Mouse (Mus musculus) CD8-positive naive resting alpha-beta T cell, adult 2 months (primary cell): ENCODE measurements around the gene Eif3c.
A peak's percentile ranks its signal among the peaks of the same experiment; 100 is the strongest.

Experiments
- DNase-seq, 2 experiments: peaks; one replicate each; pipeline ENCODE4 v3.0.0; 2022; ENCODE audit warnings: low read depth in 2 of 2, low spot score in 2 of 2

Gene Eif3c

GRCm38 (mm10) chr7:126556635-126557034, 9.6 kb downstream of the Eif3c start:
- no peak for DNase-seq

DNA sequence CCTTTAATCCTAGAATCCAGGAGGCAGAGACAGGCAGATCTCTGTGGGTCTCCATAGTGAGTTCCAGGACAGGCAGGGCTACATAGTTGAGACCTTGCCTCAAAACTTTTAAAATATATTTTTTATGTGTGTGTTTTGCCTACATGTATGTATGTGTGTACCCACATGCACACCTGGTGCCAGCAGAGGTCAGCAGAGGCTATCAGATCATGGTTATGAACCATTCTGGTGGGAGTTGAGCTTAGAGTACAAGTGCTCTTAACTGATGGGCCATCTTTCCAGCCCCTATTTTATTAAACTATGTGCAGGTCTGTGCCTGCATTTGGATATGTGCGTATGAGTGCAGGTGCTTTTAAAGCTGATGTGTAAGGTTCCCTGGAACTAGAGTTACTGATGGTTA, 11.4 kb downstream of the Eif3c start:
- DNase-seq: peak in 1 of 2 experiments; percentile 11

DNA sequence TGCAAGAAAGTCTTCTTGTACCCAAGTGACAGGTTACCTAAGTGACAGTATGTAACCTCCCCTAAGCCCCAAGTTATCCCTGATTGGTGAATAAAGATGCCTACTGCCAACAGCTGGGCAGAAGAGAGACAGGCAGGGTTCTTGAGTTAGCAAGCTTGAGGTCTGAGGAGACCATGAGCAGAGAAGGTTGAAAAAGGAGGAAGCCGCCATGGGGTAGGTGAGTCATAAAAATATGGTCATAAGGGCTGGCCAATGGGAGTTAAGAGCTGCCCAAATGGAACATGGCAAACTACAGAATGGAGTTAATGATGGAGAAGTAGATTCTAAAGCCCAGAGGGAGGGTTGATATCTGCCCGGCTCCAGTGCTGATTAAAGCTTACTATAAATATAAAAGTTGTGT, 20.6 kb downstream of the Eif3c start:
- DNase-seq: no peak

- no peak for DNase-seq
Measured at GRCm38 (mm10) chr7:126541661-126542060, 24.6 kb downstream of the Eif3c start.

DNA sequence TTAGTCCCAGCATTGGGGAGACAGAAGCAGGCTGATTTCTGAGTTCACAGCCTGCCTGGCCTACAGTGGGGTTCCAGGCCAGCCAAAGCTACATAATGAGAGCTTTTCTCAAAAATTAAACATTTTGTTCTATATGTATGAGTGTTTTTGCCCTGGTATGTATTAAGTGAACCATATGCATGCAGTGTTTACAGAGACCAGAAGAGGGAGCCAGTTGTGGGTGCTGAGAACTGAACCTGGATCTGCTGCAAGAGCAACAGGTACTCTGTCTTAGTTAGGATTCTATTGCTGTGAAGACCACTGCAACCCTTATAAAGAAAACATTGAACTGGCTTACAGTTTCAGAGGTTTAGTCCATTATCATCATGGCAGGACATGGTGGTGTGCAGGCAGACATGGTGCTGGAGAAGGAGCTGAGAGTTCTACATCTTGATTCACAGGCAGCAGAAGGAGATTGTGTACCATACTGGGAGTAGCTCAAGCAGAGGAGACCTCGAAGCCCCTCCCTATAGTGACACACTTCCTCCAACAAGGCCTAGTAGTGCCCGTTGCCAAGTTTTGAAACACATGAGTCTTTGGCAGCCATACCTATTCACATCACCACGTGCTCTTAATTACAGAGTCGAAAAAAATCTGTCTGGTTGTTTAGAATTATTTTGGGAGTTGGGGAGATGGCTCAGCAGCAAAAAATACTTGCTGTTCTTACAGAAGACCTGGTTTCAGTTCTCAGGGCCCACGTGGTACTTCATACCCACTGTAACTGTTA, 28.2 kb downstream of the Eif3c start:
- peak; percentile 14 to 47 for DNase-seq

GRCm38 (mm10) chr7:126536466-126536865, 29.7 kb downstream of the Eif3c start:
- DNase-seq: no peak

DNA sequence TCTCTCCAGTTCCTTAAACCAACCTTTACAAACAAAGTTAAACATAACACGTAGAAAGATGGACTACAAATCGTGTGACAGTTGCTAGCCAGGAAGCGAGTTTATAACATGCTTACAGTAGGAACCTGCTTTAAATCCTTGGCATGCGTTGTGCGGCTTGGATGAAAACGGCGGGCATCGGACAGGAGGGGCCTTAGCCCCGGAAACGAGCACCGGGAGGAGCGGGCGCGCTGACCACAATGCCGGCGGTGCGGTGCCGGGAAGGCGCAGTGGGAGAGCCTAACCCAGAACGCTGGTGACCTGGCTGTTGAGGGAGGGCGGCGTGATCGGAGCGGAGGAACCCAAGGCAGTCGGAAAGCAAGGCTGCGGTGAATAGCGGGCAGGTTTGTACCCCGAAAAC, 30.4 kb downstream of the Eif3c start:
- DNase-seq: no peak

DNA sequence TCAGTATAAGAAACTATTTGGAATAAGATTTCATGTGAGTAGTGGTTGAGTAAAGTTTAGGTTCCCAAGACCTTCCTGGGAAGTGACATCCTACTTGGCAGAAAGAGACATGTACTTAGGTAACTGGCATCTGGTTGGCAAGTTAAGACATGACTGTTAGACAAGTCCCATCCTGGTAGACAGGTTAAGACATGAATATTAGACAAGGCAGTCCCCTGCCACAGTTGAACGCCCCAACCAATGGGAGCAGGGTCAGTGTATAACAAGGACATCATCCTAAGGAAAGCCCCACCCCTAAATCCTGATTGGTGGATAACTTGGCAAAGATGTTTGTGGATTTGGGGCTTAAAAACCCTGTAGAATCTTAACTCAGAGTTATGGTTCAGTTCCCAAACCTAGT, 32.8 kb downstream of the Eif3c start:
- no peak for DNase-seq

DNA sequence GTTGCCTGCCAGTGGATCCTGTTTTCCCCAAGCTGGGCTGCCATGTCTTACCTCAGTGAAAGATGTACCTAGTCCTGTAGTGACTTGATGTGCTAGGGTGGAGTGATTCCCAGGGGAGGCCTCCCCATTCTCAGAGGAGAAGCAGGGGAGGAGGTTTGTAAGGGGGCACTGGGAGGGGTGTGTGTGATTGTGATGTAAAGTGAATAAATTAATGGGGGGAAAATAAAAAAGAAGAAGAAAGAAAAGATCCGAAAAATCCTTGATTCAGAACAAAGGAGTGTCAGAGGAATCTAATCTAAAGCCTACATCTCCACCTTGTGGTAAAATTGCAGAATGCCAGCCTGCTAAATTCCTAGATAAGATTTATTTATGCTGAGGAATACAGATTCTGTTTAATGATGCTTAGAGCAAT, 38.0 kb downstream of the Eif3c start:
- peak; percentile 5 to 53 for DNase-seq

- no peak for DNase-seq
Measured at GRCm38 (mm10) chr7:126523316-126523715, 42.9 kb downstream of the Eif3c start.

- no peak for DNase-seq
Measured at GRCm38 (mm10) chr7:126519513-126519912, 46.7 kb downstream of the Eif3c start.

DNA sequence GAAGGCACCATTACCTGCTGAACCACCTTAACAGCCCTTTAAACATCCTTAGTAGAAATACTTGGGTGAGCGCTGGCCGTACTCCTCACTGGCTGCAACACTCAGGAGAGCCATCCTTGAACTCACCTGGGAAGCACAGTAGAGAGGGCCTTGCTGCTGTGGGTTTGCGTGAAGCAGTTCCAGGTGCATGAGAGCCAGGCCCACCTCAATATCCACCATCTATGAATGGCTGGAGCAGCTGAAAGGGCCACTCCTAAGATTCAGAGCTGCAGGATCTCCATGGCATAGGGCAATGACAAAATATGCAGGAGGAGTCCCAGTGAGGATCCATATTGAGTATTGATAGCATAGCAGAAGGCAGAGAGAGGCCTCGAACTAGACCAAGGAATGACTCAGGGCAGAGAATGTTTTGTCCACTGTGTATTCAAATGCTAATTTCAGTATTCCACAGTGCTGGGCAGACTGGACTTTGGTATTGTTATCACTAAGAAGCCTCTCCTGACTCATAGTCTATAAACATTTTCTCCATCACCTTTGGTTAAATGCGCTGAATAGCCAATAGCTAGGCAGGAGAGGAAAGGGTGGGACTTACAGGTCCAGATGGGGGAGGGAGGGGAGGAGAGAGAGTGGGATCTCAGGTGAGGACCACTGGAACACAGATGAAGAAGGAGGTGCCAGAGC, 47.8 kb downstream of the Eif3c start:
- DNase-seq: no peak

DNA sequence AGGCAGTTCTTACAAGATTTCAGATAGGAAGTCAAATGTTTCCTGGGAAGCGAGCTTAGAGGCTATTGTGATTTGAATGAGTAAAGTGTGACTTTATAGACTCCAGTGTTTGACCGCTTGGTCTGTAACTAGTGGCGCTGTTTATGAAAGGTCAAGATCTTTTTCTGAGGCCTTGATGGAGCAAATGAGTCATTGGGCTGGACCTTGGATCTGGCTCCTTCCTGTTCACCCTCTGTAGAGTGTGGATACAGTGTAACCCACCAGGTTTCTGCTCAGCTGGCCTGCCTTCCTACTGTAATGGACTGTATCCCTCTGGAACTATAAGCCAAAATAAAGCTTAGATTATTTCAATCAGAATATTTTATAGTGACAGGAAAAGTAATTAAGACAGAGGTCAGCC, 54.9 kb downstream of the Eif3c start:
- DNase-seq: no peak

DNA sequence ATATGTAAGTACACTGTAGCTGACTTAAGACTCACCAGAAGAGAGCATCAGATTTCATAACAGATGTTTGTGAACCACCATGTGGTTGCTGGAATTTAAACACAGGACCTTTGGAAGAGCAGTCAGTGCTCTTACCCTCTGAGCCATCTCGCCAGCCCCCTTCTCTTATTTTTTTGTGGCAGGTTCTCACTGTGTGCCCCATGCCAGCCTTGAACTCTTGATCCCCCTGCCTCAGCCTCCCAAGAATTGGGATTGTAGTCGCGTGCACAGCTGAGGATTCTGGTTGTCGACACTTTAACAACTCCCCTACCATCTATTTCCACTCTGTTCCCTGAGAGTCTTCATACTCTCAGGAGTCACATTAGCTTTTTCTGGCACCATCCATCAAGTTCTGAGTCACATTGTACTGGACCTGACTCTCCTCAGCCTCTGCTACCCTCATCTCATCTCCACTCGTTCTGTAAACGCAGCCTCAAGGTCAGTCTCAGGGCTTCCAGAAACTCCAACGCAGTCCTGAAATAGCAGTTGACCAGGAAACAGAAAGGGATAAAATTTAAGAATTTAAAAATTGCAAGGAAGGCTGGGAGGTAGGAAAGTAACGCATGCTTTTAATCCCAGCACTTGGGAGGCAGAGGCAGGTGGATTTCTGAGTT, 59.0 kb downstream of the Eif3c start:
- no peak for DNase-seq

DNA sequence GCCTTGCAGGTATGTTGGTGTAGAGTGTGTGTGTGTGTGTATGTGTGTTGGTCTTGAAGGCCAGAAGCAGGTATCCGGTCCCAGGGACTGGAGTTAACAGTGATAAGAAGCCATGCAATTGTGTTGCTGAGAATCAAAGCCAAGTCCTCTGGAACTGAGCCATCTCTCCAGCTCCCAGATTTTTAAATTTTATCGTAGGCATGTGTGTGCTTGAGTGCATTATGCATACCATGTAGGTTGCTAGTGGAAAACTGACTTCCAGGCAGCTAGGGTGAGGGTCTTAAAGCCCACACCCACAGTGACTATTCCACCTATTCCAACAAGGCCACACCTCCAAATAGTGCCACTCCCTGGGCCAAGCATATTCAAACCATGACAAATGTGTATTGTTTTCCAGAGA, 61.3 kb downstream of the Eif3c start:
- DNase-seq: no peak

- DNase-seq: peak; percentile 97 to 98
Measured at GRCm38 (mm10) chr7:126503273-126503878, 62.8 kb downstream of the Eif3c start, which contains the start of gene Atxn2l. TSS of gene Atxn2l (minus strand) at chr7:126503437.

DNA sequence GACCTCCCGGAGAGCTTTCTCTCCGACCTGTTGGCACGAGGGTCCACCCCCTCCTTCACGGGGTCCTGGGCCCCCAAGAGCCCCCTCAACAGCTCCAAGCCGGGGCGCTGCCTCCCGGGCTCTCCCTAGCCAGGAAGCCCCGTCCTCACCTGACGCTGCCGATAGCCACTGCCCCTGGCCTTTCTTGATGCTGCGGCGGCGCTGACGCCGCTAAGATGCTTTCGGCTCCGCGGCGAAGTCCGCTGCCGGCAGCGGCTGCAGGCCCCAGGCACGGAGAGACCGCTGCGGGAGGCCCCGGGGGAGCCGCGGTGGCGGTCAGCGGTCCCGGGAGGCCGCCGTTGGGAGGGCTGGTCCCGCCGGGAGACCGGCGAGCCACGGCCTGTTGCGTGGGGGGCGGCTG, 63.5 kb downstream of the Eif3c start:
- DNase-seq: peak in 1 of 2 experiments; percentile 57

DNA sequence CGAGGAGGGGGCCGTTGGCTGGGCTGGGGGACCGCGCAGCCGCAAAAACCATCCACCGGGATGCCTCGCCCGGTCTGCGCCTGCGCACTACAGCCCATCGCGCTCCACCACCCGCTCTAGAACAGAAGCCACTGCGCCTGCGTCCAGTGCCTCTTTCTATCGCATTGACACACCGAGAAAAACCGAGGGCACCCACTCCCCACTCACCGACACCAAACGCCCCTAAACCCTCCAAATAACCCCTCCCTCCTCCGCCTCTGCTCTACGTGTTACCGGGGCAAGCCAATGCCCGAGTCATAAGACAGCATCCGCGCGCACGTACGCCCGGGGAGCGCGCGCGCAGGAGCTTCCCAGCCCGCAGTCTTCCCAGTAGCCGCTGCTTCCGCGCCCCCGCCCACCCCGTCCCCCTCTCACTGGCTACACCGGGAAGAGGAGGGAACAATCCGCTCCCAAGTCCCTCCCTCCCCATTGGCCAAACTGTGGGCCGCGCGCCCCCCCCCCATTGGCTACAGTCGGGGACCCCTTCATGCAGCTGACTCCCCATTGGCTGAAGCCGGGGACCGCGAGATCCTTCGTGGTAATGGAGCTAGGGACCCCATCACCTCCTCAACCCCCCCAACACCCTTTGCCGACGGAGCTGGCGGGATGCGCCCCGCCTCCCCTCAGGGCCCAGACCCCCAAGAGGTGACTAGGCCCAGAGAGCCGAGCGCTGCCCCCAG, 64.0 kb downstream of the Eif3c start:
- DNase-seq: peak; percentile 75 to 79

DNA sequence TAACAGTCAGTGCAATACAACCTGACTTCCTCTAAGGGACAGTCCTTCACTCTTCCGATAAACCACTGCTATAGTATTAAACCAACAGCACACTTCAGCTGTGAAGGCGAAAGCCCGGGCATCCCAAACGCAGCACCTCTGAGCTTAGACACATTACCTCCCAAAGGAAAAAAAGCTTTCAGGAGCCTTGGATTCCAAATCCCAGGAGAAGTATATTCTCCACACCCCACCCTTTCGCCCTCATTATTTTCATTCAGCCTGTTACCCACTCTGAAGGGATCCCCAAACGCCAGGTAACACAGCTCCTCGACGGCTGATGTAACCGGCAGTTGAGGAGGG, 64.6 kb downstream of the Eif3c start:
- no peak for DNase-seq

- no peak for DNase-seq
Measured at GRCm38 (mm10) chr7:126499416-126499815, 66.8 kb downstream of the Eif3c start.

GRCm38 (mm10) chr7:126497966-126498365, 68.2 kb downstream of the Eif3c start:
- DNase-seq: no peak
